In the genomic region with DNA sequence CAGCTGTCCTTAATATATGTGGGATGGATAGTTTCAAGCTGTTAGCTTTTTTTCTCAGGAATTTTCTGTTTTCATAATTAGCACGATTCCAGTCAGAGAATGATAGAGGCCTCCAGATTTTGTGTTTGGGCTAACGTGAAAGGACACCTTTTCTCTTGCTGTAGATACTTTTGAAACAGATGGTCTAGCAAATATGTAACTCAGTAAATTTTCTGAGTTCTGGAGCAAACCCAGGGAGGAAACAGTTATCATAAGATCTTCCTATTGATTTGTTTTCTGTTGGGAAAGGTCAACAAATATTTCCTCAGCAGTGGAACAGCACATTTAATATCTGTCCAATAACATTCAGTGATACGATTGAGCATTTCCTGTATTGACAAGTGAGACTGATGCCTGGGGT, we compare ENCODE assay signal across 21 mouse cellular contexts.
A peak's percentile ranks its signal among the peaks of the same experiment; 100 is the strongest.
DNase-seq lines count a peak whose midpoint lies in the region; ATAC-seq and TF ChIP-seq lines count a peak whose summit lies in the region.
"Had no signal": no experiment of that assay in that cellular context is flagged by ENCODE, and none has a peak within 500 bp of the region (broad histone marks: within the 10 kb centered on the region; RNA-seq: fewer than 3 reads in every experiment).

No protein-coding gene starts in this region.

- H3K27ac ChIP-seq in liver, adult 2 months (replicated peaks; ENCODE audit: insufficient read depth, low read depth, low read length), result no peak overlapping the region
- H3K27ac ChIP-seq in liver, embryonic 11.5 days (ENCODE audit: low read depth, low read length), result no peak overlapping the region
- H3K27ac ChIP-seq in midbrain, embryonic 15.5 days, result 0 out of 2 replicates have a peak overlapping the region, but pooled peaks have one; percentile 11
- H3K27ac ChIP-seq in midbrain, embryonic 14.5 days (replicated peaks; ENCODE audit: low read depth, low read length), result no peak overlapping the region
- H3K27ac ChIP-seq: forebrain, embryonic 10.5 days; forebrain, embryonic 13.5 days; hindbrain, embryonic 10.5 days; hindbrain, embryonic 13.5 days had no signal

- H3K4me2 ChIP-seq in liver, embryonic 11.5 days, result no peak overlapping the region
- no peak overlapping the region for H3K4me2 ChIP-seq in midbrain, embryonic 15.5 days
- no peak overlapping the region for H3K4me2 ChIP-seq in midbrain, embryonic 14.5 days (ENCODE audit: low read length)
- H3K4me2 ChIP-seq: forebrain, embryonic 13.5 days; heart, embryonic 11.5 days; hindbrain, embryonic 13.5 days had no signal

- H3K9ac ChIP-seq in liver, adult 2 months (ENCODE audit: low read depth, low read length), result no peak overlapping the region
- no peak overlapping the region for H3K9ac ChIP-seq in liver, embryonic 11.5 days (ENCODE audit: low read depth, low read length)
- H3K9ac ChIP-seq in midbrain, embryonic 15.5 days, result no peak overlapping the region
- no peak overlapping the region for H3K9ac ChIP-seq in midbrain, embryonic 14.5 days (replicated peaks; ENCODE audit: low read length)
- H3K9ac ChIP-seq: forebrain, embryonic 13.5 days; hindbrain, embryonic 13.5 days had no signal

- peaks cover 15% of the 10 kb centered on the region for H3K4me1 ChIP-seq in liver, adult 2 months (ENCODE audit: control insufficient read depth, insufficient read depth, low read length)
- 0 out of 2 replicates have a peak, but pooled peaks cover 3% of the 10 kb centered on the region for H3K4me1 ChIP-seq in liver, embryonic 11.5 days (replicated peaks; ENCODE audit: control insufficient read depth, insufficient read depth, low read length)
- H3K4me1 ChIP-seq in midbrain, embryonic 15.5 days, result no peaks in the 10 kb centered on the region
- no peaks in the 10 kb centered on the region for H3K4me1 ChIP-seq in midbrain, embryonic 14.5 days (ENCODE audit: control insufficient read depth, insufficient read depth, low read length)
- H3K4me1 ChIP-seq: forebrain, embryonic 10.5 days; forebrain, embryonic 13.5 days; hindbrain, embryonic 10.5 days; hindbrain, embryonic 13.5 days had no signal

- H3K4me3 ChIP-seq in liver, adult 2 months (ENCODE audit: insufficient read depth, low read depth, low read length), result no peak overlapping the region
- H3K4me3 ChIP-seq in liver, embryonic 11.5 days (ENCODE audit: low read depth, low read length), result no peak overlapping the region
- H3K4me3 ChIP-seq in midbrain, embryonic 15.5 days, result no peak overlapping the region
- no peak overlapping the region for H3K4me3 ChIP-seq in midbrain, embryonic 14.5 days (replicated peaks; ENCODE audit: low read depth, low read length)
- H3K4me3 ChIP-seq: forebrain, embryonic 10.5 days; forebrain, embryonic 13.5 days; hindbrain, embryonic 10.5 days; hindbrain, embryonic 13.5 days had no signal

- no peaks in the 10 kb centered on the region for H3K36me3 ChIP-seq in liver, adult 2 months (ENCODE audit: control insufficient read depth, insufficient read depth, low read length)
- no peaks in the 10 kb centered on the region for H3K36me3 ChIP-seq in liver, embryonic 11.5 days (ENCODE audit: control insufficient read depth, insufficient read depth, low read length)
- H3K36me3 ChIP-seq in midbrain, embryonic 15.5 days (replicated peaks), result no peaks in the 10 kb centered on the region
- H3K36me3 ChIP-seq in midbrain, embryonic 14.5 days (ENCODE audit: control insufficient read depth, insufficient read depth, low read length), result no peaks in the 10 kb centered on the region
- H3K36me3 ChIP-seq: forebrain, embryonic 10.5 days; hindbrain, embryonic 10.5 days; hindbrain, embryonic 13.5 days had no signal

- no peak for TF ChIP-seq CTCF in liver, adult 2 months (IDR thresholded peaks at IDR 0.05; ENCODE audit: low read depth, low read length)

- no peak for DNase-seq in frontal cortex, postnatal 10 days (ENCODE audit: low spot score in 2 of 2)
- peak; percentile 86 for DNase-seq in liver, adult 2 months (ENCODE audit: extremely low read depth, low read depth, low spot score)
- no peak for DNase-seq in liver, embryonic 11.5 days (ENCODE audit: low spot score)
- DNase-seq in midbrain, embryonic 14.5 days, result no peak
- DNase-seq: adrenal gland, adult 8-10 months; adrenal gland, postnatal 25 days; cerebellum, adult 18-20 months; cerebellum, adult 9-10 months; cerebellum, postnatal 14 days; gastrocnemius, postnatal 10 days; heart, adult 11 months had no signal

- no peaks in the 10 kb centered on the region for H3K27me3 ChIP-seq in liver, adult 2 months (ENCODE audit: control insufficient read depth, insufficient read depth, low read length)
- H3K27me3 ChIP-seq in liver, embryonic 11.5 days (replicated peaks; ENCODE audit: control insufficient read depth, insufficient read depth, low read length), result no peaks in the 10 kb centered on the region
- no peaks in the 10 kb centered on the region for H3K27me3 ChIP-seq in midbrain, embryonic 15.5 days (replicated peaks)
- H3K27me3 ChIP-seq in midbrain, embryonic 14.5 days (ENCODE audit: control insufficient read depth, insufficient read depth, low read length), result no peaks in the 10 kb centered on the region
- H3K27me3 ChIP-seq: forebrain, embryonic 13.5 days; hindbrain, embryonic 13.5 days had no signal

- H3K9me3 ChIP-seq in liver, embryonic 11.5 days (ENCODE audit: control insufficient read depth, low read length), result no peaks in the 10 kb centered on the region
- H3K9me3 ChIP-seq in midbrain, embryonic 15.5 days, result no peaks in the 10 kb centered on the region
- no peaks in the 10 kb centered on the region for H3K9me3 ChIP-seq in midbrain, embryonic 14.5 days (ENCODE audit: control insufficient read depth, low read length)
- H3K9me3 ChIP-seq: forebrain, embryonic 10.5 days; forebrain, embryonic 13.5 days; hindbrain, embryonic 10.5 days; hindbrain, embryonic 13.5 days had no signal

- 19% methylated on average over 3 of the region's 3 CpGs for WGBS in liver, adult 2 months
- WGBS in liver, embryonic 11.5 days, result 72% methylated on average over 3 of the region's 3 CpGs
- 75% methylated on average over 3 of the region's 3 CpGs for WGBS in midbrain, embryonic 15.5 days
- WGBS in midbrain, embryonic 14.5 days, result 85% methylated on average over 3 of the region's 3 CpGs

- peak; percentile 50; the same call in 1 of the 2 replicates for ATAC-seq in frontal cortex, adult (ENCODE audit: low TSS enrichment)
- no peak for ATAC-seq in liver, embryonic 11.5 days (replicated peaks; ENCODE audit: low FRiP score)
- no peak for ATAC-seq in midbrain, embryonic 15.5 days (replicated peaks)
- ATAC-seq in midbrain, embryonic 14.5 days (ENCODE audit: low FRiP score, low TSS enrichment), result no peak
- ATAC-seq: activated CD4-positive, CD25-positive, alpha-beta regulatory T cell, adult 4 months; forebrain, embryonic 13.5 days; forebrain, embryonic 16.5 days; hindbrain, embryonic 16.5 days had no signal

- no peaks in the 10 kb centered on the region for H3K79me2 ChIP-seq in liver, adult 2 months (ENCODE audit: control insufficient read depth, insufficient read depth, low read length)

- TF ChIP-seq POLR2A in liver, adult 2 months (IDR thresholded peaks at IDR 0.05; ENCODE audit: extremely low read depth, insufficient read depth, low read length), result no peak
